Mouse (Mus musculus) stomach, postnatal 0 days (tissue): ENCODE results near the gene Mettl11b.

Experiments
- CTCF ChIP-seq: IDR thresholded peaks from 2 replicates; pipeline ENCODE4 v1.5.1; 2016; ENCODE audit warnings: antibody characterized with exemption, low read depth, mild to moderate bottlenecking, moderate library complexity
- EP300 ChIP-seq: optimal IDR thresholded peaks from 2 replicates; pipeline ENCODE3; 2016; ENCODE audit warnings: antibody characterized with exemption

DNA sequence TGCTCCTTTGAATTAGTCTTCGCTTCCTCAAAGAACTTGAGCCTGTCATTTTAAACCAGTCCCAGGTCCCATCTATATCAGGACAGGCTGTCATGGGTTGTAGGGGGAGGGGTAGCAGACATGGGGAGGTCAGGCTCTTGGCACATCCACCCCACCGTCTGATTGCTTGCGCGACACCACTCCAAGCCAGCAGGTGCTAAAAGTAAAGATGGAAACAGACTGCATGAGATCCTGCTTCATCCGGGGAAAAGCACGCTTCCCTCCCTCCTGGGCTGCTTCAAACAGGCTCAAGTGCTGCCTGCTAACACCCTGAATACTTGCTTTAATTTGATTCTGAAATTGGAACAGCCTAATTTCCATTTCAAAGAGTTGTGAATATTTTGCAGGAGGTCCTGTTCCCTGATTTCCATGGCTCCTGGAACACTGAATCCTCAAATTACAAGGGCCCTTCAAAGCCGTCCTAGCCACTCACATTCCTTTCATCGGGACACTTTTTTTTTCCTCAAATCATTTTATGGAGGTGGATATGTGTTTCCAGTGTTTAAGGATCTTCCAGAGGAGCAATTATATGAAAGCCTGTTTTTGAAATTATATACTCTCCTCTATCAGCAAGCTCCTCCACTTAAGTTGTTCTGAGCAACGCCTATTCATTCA, at the start of gene Mettl11b:
- no peak for TF ChIP-seq EP300
- no peak for TF ChIP-seq CTCF
